Comparison of ENCODE assay signal across 21 mouse cellular contexts in genomic region chr2:91023956-91024355, GRCm38 (mm10). TPM values are rescaled to one million over a fixed set of nuclear protein-coding genes. Genes with fewer than 3 reads are reported as not detected.
DNase-seq lines count a peak whose midpoint lies in the region; ATAC-seq and TF ChIP-seq lines count a peak whose summit lies in the region.
"Had no signal": no experiment of that assay in that cellular context is flagged by ENCODE, and none has a peak within 500 bp of the region (broad histone marks: within the 10 kb centered on the region; RNA-seq: fewer than 3 reads in every experiment).

No protein-coding gene starts in this region.

- peaks cover 6% of the 10 kb centered on the region; the same call in 1 of the 2 replicates for H3K4me1 ChIP-seq in heart, embryonic 10.5 days
- peaks cover 40% of the 10 kb centered on the region for H3K4me1 ChIP-seq in liver, embryonic 16.5 days (ENCODE audit: control insufficient read depth, low read depth, low read length)
- H3K4me1 ChIP-seq in midbrain, embryonic 13.5 days (replicated peaks): no peaks in the 10 kb centered on the region
- H3K4me1 ChIP-seq in lung, postnatal 0 days (ENCODE audit: insufficient read depth, low read depth, low read length): no peaks in the 10 kb centered on the region
- H3K4me1 ChIP-seq: forebrain, embryonic 15.5 days; hindbrain, embryonic 12.5 days; limb, embryonic 12.5 days had no signal

- no peak for TF ChIP-seq EP300 in lung, postnatal 0 days (IDR thresholded peaks at IDR 0.05)

- 0 out of 2 replicates have a peak, but pooled peaks have one; percentile 15 for ATAC-seq in liver, embryonic 16.5 days (ENCODE audit: low read depth)
- no peak for ATAC-seq in midbrain, embryonic 13.5 days
- no peak for ATAC-seq in lung, postnatal 0 days
- ATAC-seq: forebrain, embryonic 15.5 days had no signal

- no peak overlapping the region for H3K4me3 ChIP-seq in heart, embryonic 10.5 days
- H3K4me3 ChIP-seq in liver, embryonic 16.5 days (ENCODE audit: low read depth, low read length): no peak overlapping the region
- H3K4me3 ChIP-seq in midbrain, embryonic 13.5 days (replicated peaks): no peak overlapping the region
- H3K4me3 ChIP-seq in lung, postnatal 0 days (ENCODE audit: low read depth, low read length): no peak overlapping the region
- H3K4me3 ChIP-seq: forebrain, embryonic 15.5 days; heart, embryonic 15.5 days; hindbrain, embryonic 12.5 days; limb, embryonic 12.5 days had no signal

- H3K9ac ChIP-seq in liver, embryonic 16.5 days (ENCODE audit: low read depth, low read length): no peak overlapping the region
- H3K9ac ChIP-seq in midbrain, embryonic 13.5 days (replicated peaks): no peak overlapping the region
- H3K9ac ChIP-seq in lung, postnatal 0 days (replicated peaks; ENCODE audit: low read depth): no peak overlapping the region
- H3K9ac ChIP-seq: forebrain, embryonic 15.5 days; heart, embryonic 15.5 days; hindbrain, embryonic 12.5 days; limb, embryonic 12.5 days; lung, embryonic 14.5 days had no signal

- no peak overlapping the region for H3K4me2 ChIP-seq in liver, embryonic 16.5 days (ENCODE audit: low read depth, low read length)
- no peak overlapping the region for H3K4me2 ChIP-seq in midbrain, embryonic 13.5 days (replicated peaks)
- no peak overlapping the region for H3K4me2 ChIP-seq in lung, postnatal 0 days (replicated peaks; ENCODE audit: low read depth, low read length)
- H3K4me2 ChIP-seq: forebrain, embryonic 15.5 days; heart, embryonic 15.5 days; hindbrain, embryonic 12.5 days; limb, embryonic 12.5 days; lung, embryonic 14.5 days had no signal

- peak; percentile 75 for DNase-seq in heart, embryonic 10.5 days (ENCODE audit: low spot score)
- DNase-seq in heart, postnatal 4 days: no peak
- DNase-seq in ES-CJ7 (ENCODE audit: low read depth, low spot score): peak; percentile 62
- DNase-seq in c-Kit-negative CD71-positive TER-119-positive erythroid progenitor cells, embryonic 14.5 days (ENCODE audit: low read depth, low spot score): peak; percentile 36
- no peak for DNase-seq in lung, postnatal 0 days (ENCODE audit: low spot score)
- DNase-seq: adrenal gland, postnatal 10 days; cerebellum, adult 11 months; cerebellum, postnatal 10 days; gastrocnemius, postnatal 36 days; kidney, adult 8-10 months; kidney, postnatal 36 days; lung, embryonic 14.5 days; lung, postnatal 4 days; thymus, postnatal 14 days had no signal

- no peaks in the 10 kb centered on the region for H3K9me3 ChIP-seq in heart, embryonic 10.5 days
- H3K9me3 ChIP-seq in liver, embryonic 16.5 days (replicated peaks; ENCODE audit: control insufficient read depth, low read length): no peaks in the 10 kb centered on the region
- no peaks in the 10 kb centered on the region for H3K9me3 ChIP-seq in midbrain, embryonic 13.5 days
- no peaks in the 10 kb centered on the region for H3K9me3 ChIP-seq in lung, postnatal 0 days (ENCODE audit: low read length)
- H3K9me3 ChIP-seq: forebrain, embryonic 15.5 days; heart, embryonic 15.5 days; hindbrain, embryonic 12.5 days; limb, embryonic 12.5 days had no signal

- no peak overlapping the region for H3K27ac ChIP-seq in heart, embryonic 10.5 days
- H3K27ac ChIP-seq in liver, embryonic 16.5 days (ENCODE audit: low read length): 0 out of 2 replicates have a peak overlapping the region, but pooled peaks have one; percentile 29
- no peak overlapping the region for H3K27ac ChIP-seq in midbrain, embryonic 13.5 days
- no peak overlapping the region for H3K27ac ChIP-seq in lung, postnatal 0 days (ENCODE audit: low read length)
- H3K27ac ChIP-seq: forebrain, embryonic 15.5 days; hindbrain, embryonic 12.5 days; limb, embryonic 12.5 days had no signal

- H3K36me3 ChIP-seq in heart, embryonic 10.5 days: peaks cover 22% of the 10 kb centered on the region
- peaks cover 6% of the 10 kb centered on the region; the same call in 1 of the 2 replicates for H3K36me3 ChIP-seq in liver, embryonic 16.5 days (ENCODE audit: control insufficient read depth, insufficient read depth)
- peaks cover 14% of the 10 kb centered on the region for H3K36me3 ChIP-seq in midbrain, embryonic 13.5 days
- 0 out of 2 replicates have a peak, but pooled peaks cover 4% of the 10 kb centered on the region for H3K36me3 ChIP-seq in lung, postnatal 0 days (ENCODE audit: insufficient read depth, low read length)

- no peaks in the 10 kb centered on the region for H3K27me3 ChIP-seq in heart, embryonic 10.5 days (ENCODE audit: insufficient read depth, poor library complexity, severe bottlenecking)
- H3K27me3 ChIP-seq in liver, embryonic 16.5 days (ENCODE audit: control insufficient read depth, insufficient read depth, low read depth, low read length): no peaks in the 10 kb centered on the region
- no peaks in the 10 kb centered on the region for H3K27me3 ChIP-seq in midbrain, embryonic 13.5 days
- no peaks in the 10 kb centered on the region for H3K27me3 ChIP-seq in lung, postnatal 0 days (replicated peaks; ENCODE audit: insufficient read depth, low read length)
- H3K27me3 ChIP-seq: CH12.LX; forebrain, embryonic 15.5 days; heart, embryonic 15.5 days; hindbrain, embryonic 12.5 days; limb, embryonic 12.5 days had no signal

- no peak for TF ChIP-seq CTCF in lung, postnatal 0 days (IDR thresholded peaks at IDR 0.05)

- 84% methylated on average over 1 of the region's 1 CpGs for WGBS in heart, embryonic 10.5 days
- 77% methylated on average over 1 of the region's 1 CpGs for WGBS in liver, embryonic 16.5 days (ENCODE audit: insufficient replicate concordance)
- WGBS in midbrain, embryonic 13.5 days: 89% methylated on average over 1 of the region's 1 CpGs
- 94% methylated on average over 1 of the region's 1 CpGs for WGBS in lung, postnatal 0 days

RNA-seq across cellular contexts. Expression of gene Rapsn, which starts 11.5 kb away (rescaled TPM):
- 6.6 and 13.8 TPM in 2 replicates for polyA plus RNA-seq in heart, embryonic 10.5 days (2016; fragmentation: Nextera tagmentation; extraction: Ambion mirVana)
- 10 to 100 TPM; 19.3 to 23.3 TPM for total RNA-seq in heart, postnatal 4 days (2021)
- polyA plus RNA-seq in liver, embryonic 16.5 days (2015; fragmentation: Nextera tagmentation; extraction: Ambion mirVana): 0.99 and 1.0 TPM in 2 replicates
- polyA plus RNA-seq in midbrain, embryonic 13.5 days (2015; fragmentation: Nextera tagmentation; extraction: Ambion mirVana): 0.48 and 0.54 TPM in 2 replicates
- 0.84 and 1.8 TPM in 2 replicates for polyA plus RNA-seq in lung, postnatal 0 days (2015; fragmentation: Nextera tagmentation; extraction: Ambion mirVana)

RNA-seq across cellular contexts. Expression of gene Psmc3, which starts 29.9 kb away (rescaled TPM):
- 315 and 334 TPM in 2 replicates for polyA plus RNA-seq in heart, embryonic 10.5 days (2016; fragmentation: Nextera tagmentation; extraction: Ambion mirVana)
- 100 to 1,000 TPM; 240 to 248 TPM for total RNA-seq in heart, postnatal 4 days (2021)
- 130 and 133 TPM in 2 replicates for polyA plus RNA-seq in liver, embryonic 16.5 days (2015; fragmentation: Nextera tagmentation; extraction: Ambion mirVana)
- polyA plus RNA-seq in midbrain, embryonic 13.5 days (2015; fragmentation: Nextera tagmentation; extraction: Ambion mirVana): 251 and 254 TPM in 2 replicates
- polyA plus RNA-seq in lung, postnatal 0 days (2015; fragmentation: Nextera tagmentation; extraction: Ambion mirVana): 181 and 186 TPM in 2 replicates

RNA-seq across cellular contexts. Expression of gene Slc39a13, which starts 46.3 kb away (rescaled TPM):
- 32.6 and 37.5 TPM in 2 replicates for polyA plus RNA-seq in heart, embryonic 10.5 days (2016; fragmentation: Nextera tagmentation; extraction: Ambion mirVana)
- 10 to 100 TPM; 32.6 to 36.8 TPM for total RNA-seq in heart, postnatal 4 days (2021)
- polyA plus RNA-seq in liver, embryonic 16.5 days (2015; fragmentation: Nextera tagmentation; extraction: Ambion mirVana): 10.4 and 12.2 TPM in 2 replicates
- polyA plus RNA-seq in midbrain, embryonic 13.5 days (2015; fragmentation: Nextera tagmentation; extraction: Ambion mirVana): 25.0 and 29.4 TPM in 2 replicates
- polyA plus RNA-seq in lung, postnatal 0 days (2015; fragmentation: Nextera tagmentation; extraction: Ambion mirVana): 32.6 and 34.4 TPM in 2 replicates

RNA-seq across cellular contexts. Expression of gene Spi1, which starts 58.2 kb away (rescaled TPM):
- polyA plus RNA-seq in heart, embryonic 10.5 days (2016; fragmentation: Nextera tagmentation; extraction: Ambion mirVana): 0.99 and 4.1 TPM in 2 replicates
- total RNA-seq in heart, postnatal 4 days (2021): 1 to 10 TPM; 2.7 to 3.5 TPM
- polyA plus RNA-seq in liver, embryonic 16.5 days (2015; fragmentation: Nextera tagmentation; extraction: Ambion mirVana): 16.6 and 18.2 TPM in 2 replicates
- polyA plus RNA-seq in midbrain, embryonic 13.5 days (2015; fragmentation: Nextera tagmentation; extraction: Ambion mirVana): 1.8 and 3.0 TPM in 2 replicates
- 23.9 and 24.2 TPM in 2 replicates for polyA plus RNA-seq in lung, postnatal 0 days (2015; fragmentation: Nextera tagmentation; extraction: Ambion mirVana)

Comparison
In these comparisons a context has a peak if more than half of its experiments do, and no peak if none do; other contexts are left out.
1. DNase-seq: peak in heart, embryonic 10.5 days (single experiment), ES-CJ7 (single experiment) and c-Kit-negative CD71-positive TER-119-positive erythroid progenitor cells, embryonic 14.5 days (single experiment); none in heart, postnatal 4 days (single experiment) and lung, postnatal 0 days (single experiment).